Comparison of ENCODE assay signal across 16 mouse cellular contexts in the genomic region with DNA sequence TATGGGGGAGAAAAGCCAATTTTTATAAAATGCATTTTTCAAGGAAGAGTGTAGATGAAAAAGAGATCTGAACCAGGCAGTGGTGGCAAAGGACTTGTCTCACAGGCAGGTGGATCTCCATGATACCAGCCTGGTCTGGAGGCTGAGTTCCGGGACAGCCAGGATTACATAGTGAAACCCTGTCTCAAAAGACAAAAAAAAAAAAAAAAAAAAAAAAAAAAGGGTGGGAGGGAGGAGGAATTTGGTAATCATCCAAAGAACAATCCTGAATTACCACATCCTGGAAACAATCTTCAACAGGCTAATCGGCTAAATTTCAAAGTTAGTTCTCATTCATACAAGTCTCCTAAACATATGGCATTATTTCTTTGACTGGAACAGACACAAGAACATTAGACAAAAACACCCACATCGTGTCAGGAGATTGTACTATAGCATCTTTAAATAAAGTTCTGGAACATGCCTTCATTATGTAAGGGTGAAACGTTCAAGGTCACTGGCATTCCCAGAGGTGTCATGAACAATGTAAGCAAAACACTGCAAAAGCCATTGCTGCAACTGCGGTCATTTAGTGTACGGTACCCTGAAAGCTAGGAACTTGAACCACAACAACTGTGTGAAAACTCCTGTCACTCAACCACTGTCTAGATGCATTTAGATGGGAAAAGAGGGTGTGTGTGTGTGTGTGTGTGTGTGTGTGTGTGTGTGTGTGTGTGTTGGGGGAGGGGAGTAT.
DNase-seq lines count a peak whose midpoint lies in the region; ATAC-seq and TF ChIP-seq lines count a peak whose summit lies in the region.
"Had no signal": no experiment of that assay in that cellular context is flagged by ENCODE, and none has a peak within 500 bp of the region (broad histone marks: within the 10 kb centered on the region; RNA-seq: fewer than 3 reads in every experiment).

No protein-coding gene starts in this region.

- TF ChIP-seq POLR2A in liver, adult 2 months (IDR thresholded peaks at IDR 0.05; ENCODE audit: extremely low read depth, insufficient read depth, low read length): no peak

- H3K79me2 ChIP-seq in liver, adult 2 months (ENCODE audit: control insufficient read depth, insufficient read depth, low read length): no peaks in the 10 kb centered on the region

- whole genome bisulfite sequencing in liver, adult 2 months: 8% methylated on average over 6 of the region's 6 CpGs
- WGBS in liver, embryonic 12.5 days (ENCODE audit: insufficient replicate concordance): 74% methylated on average over 6 of the region's 6 CpGs
- 87% methylated on average over 6 of the region's 6 CpGs for WGBS in limb, embryonic 10.5 days

- in situ Hi-C loops in ES-E14 (cut with MboI; ENCODE audit: low sequenced_read_pairs in 2 of 2, unreplicated experiment in 2 of 2): no loop called here

- H3K27me3 ChIP-seq in liver, adult 2 months (ENCODE audit: control insufficient read depth, insufficient read depth, low read length): no peaks in the 10 kb centered on the region
- no peaks in the 10 kb centered on the region for H3K27me3 ChIP-seq in liver, embryonic 12.5 days (replicated peaks)
- H3K27me3 ChIP-seq in limb, embryonic 10.5 days (ENCODE audit: low read depth, poor library complexity, severe bottlenecking): no peaks in the 10 kb centered on the region
- H3K27me3 ChIP-seq: liver, embryonic 13.5 days had no signal

- no peak for TF ChIP-seq CTCF in liver, adult 2 months (IDR thresholded peaks at IDR 0.05; ENCODE audit: low read depth, low read length)

- no peak for ATAC-seq in liver, embryonic 12.5 days
- ATAC-seq: hindbrain, postnatal 0 days had no signal

- H3K4me2 ChIP-seq in liver, embryonic 12.5 days: no peak overlapping the region
- H3K4me2 ChIP-seq: liver, embryonic 13.5 days had no signal

- no peak overlapping the region for H3K4me3 ChIP-seq in liver, adult 2 months (ENCODE audit: insufficient read depth, low read depth, low read length)
- H3K4me3 ChIP-seq in liver, embryonic 12.5 days: no peak overlapping the region
- no peak overlapping the region for H3K4me3 ChIP-seq in ES-E14 (ENCODE audit: insufficient read depth in 1 of 2, low read depth in 1 of 2, low read length in 2 of 2, poor library complexity in 1 of 2, severe bottlenecking in 1 of 2)
- no peak overlapping the region for H3K4me3 ChIP-seq in limb, embryonic 10.5 days
- H3K4me3 ChIP-seq: liver, embryonic 13.5 days had no signal

- no peak overlapping the region for H3K27ac ChIP-seq in liver, adult 2 months (replicated peaks; ENCODE audit: insufficient read depth, low read depth, low read length)
- H3K27ac ChIP-seq in liver, embryonic 12.5 days: no peak overlapping the region
- no peak overlapping the region for H3K27ac ChIP-seq in ES-E14 (ENCODE audit: insufficient read depth, low read depth, low read length, poor library complexity, severe bottlenecking)
- no peak overlapping the region for H3K27ac ChIP-seq in limb, embryonic 10.5 days
- H3K27ac ChIP-seq: hindbrain, postnatal 0 days; liver, embryonic 13.5 days had no signal

- H3K9ac ChIP-seq in liver, adult 2 months (ENCODE audit: low read depth, low read length): no peak overlapping the region
- H3K9ac ChIP-seq in liver, embryonic 12.5 days: no peak overlapping the region
- H3K9ac ChIP-seq in ES-E14 (ENCODE audit: insufficient read depth, low read depth, low read length, poor library complexity, severe bottlenecking): no peak overlapping the region
- H3K9ac ChIP-seq: liver, embryonic 13.5 days had no signal

- peak; percentile 79 for DNase-seq in heart, adult 11 months
- no peak for DNase-seq in heart, adult 18-20 months
- peak; percentile 58 for DNase-seq in liver, adult 2 months (ENCODE audit: extremely low read depth, low read depth, low spot score)
- DNase-seq in ES-E14 (ENCODE audit: low read depth, low spot score): peak; percentile 2
- DNase-seq in limb, embryonic 10.5 days (ENCODE audit: low spot score): peak; percentile 27
- DNase-seq in left cerebral cortex, adult 9 months (ENCODE audit: low spot score in 2 of 2): no peak
- DNase-seq in cerebellum, postnatal 14 days: no peak
- DNase-seq: adrenal gland, postnatal 36 days; cerebellum, adult 11 months; embryo, embryonic 11 days; kidney, postnatal 25 days; layer of hippocampus, postnatal 36 days; liver, embryonic 13.5 days; right cerebral cortex, postnatal 14 days had no signal

- peaks cover 15% of the 10 kb centered on the region for H3K36me3 ChIP-seq in liver, adult 2 months (ENCODE audit: control insufficient read depth, insufficient read depth, low read length)
- peaks cover 21% of the 10 kb centered on the region for H3K36me3 ChIP-seq in liver, embryonic 12.5 days
- no peaks in the 10 kb centered on the region for H3K36me3 ChIP-seq in ES-E14 (ENCODE audit: control insufficient read depth, insufficient read depth, low read length, poor library complexity, severe bottlenecking)
- peaks cover 45% of the 10 kb centered on the region for H3K36me3 ChIP-seq in limb, embryonic 10.5 days

- H3K9me3 ChIP-seq in liver, embryonic 12.5 days (replicated peaks): no peaks in the 10 kb centered on the region
- H3K9me3 ChIP-seq in ES-E14 (ENCODE audit: control insufficient read depth, insufficient read depth, low read depth, low read length): no peaks in the 10 kb centered on the region
- H3K9me3 ChIP-seq in limb, embryonic 10.5 days (replicated peaks): no peaks in the 10 kb centered on the region
- H3K9me3 ChIP-seq: liver, embryonic 13.5 days had no signal

- peaks cover 5% of the 10 kb centered on the region; the same call in 1 of the 2 replicates for H3K4me1 ChIP-seq in liver, adult 2 months (ENCODE audit: control insufficient read depth, insufficient read depth, low read length)
- peaks cover 9% of the 10 kb centered on the region for H3K4me1 ChIP-seq in liver, embryonic 12.5 days
- H3K4me1 ChIP-seq in ES-E14 (ENCODE audit: control insufficient read depth in 2 of 2, insufficient read depth in 2 of 2, low read length in 2 of 2, poor library complexity in 1 of 2): no peaks in the 10 kb centered on the region
- H3K4me1 ChIP-seq in limb, embryonic 10.5 days: peaks cover 6% of the 10 kb centered on the region; the same call in 1 of the 2 replicates

TF ChIP-seq in ES-E14, 5 proteins besides CTCF, POLR2A, EP300 and RAD21:
- TF ChIP-seq MAFK (IDR thresholded peaks at IDR 0.05; ENCODE audit: insufficient read depth, low read depth, low read length) (no peak), ZNF384 (IDR thresholded peaks at IDR 0.05; ENCODE audit: low read depth, low read length) (peak; percentile 81; the same call in 1 of the 2 replicates)

Comparison
In these comparisons a context has a peak if more than half of its experiments do, and no peak if none do; other contexts are left out.
1. DNase-seq: peak in heart, adult 11 months (single experiment), liver, adult 2 months (single experiment), ES-E14 (single experiment) and limb, embryonic 10.5 days (single experiment); none in heart, adult 18-20 months (0 of 2), left cerebral cortex, adult 9 months (0 of 2) and cerebellum, postnatal 14 days (0 of 2).